Mouse (Mus musculus) CH12.LX (cell line): ENCODE measurements around the gene Ehf. TPM values are rescaled to one million over a fixed set of nuclear protein-coding genes. Genes with fewer than 3 reads are reported as not detected.

ENCODE experiments used
- DNase-seq: peaks from one replicate; pipeline ENCODE4 v3.0.0-alpha.2; 2013; ENCODE audit errors: extremely low read depth
- H3K27ac ChIP-seq: 2 replicates; pipeline ENCODE4 v1.5.1; 2012; ENCODE audit warnings: low read depth, mild to moderate bottlenecking, control low read depth, moderate library complexity; ENCODE audit not compliant: insufficient read depth
- H3K27me3 ChIP-seq: replicated peaks from 2 replicates; pipeline ENCODE3; 2012; ENCODE audit warnings: inconsistent platforms
- H3K36me3 ChIP-seq, 2 experiments: replicated peaks in 1 of 2; 2 replicates each; pipeline versions ENCODE3 to v1.6.1; 2012; ENCODE audit warnings: inconsistent platforms in 1 of 2, low read length in 1 of 2, mild to moderate bottlenecking in 1 of 2, mixed read lengths in 1 of 2, moderate library complexity in 1 of 2; ENCODE audit not compliant: control insufficient read depth in 1 of 2, insufficient read depth in 1 of 2
- H3K4me1 ChIP-seq, 2 experiments: 2 replicates each; pipeline ENCODE4 v1.6.1; 2012; ENCODE audit warnings: inconsistent platforms in 1 of 2, moderate library complexity in 1 of 2; ENCODE audit not compliant: insufficient read depth in 2 of 2, control insufficient read depth in 1 of 2
- H3K4me2 ChIP-seq: 2 replicates; pipeline ENCODE4 v1.6.1; 2012; ENCODE audit warnings: low read depth, mild to moderate bottlenecking, control low read depth; ENCODE audit not compliant: poor library complexity, insufficient read depth, severe bottlenecking
- H3K4me3 ChIP-seq, 3 experiments: fragments of 150-350 bp in 1 of 3; sonication (generic) in 1 of 3; replicated peaks in 1 of 3; 2 replicates each; pipeline versions ENCODE3 to v1.5.1; 2011 to 2012; ENCODE audit warnings: low read depth in 2 of 3, low read length in 2 of 3, mild to moderate bottlenecking in 2 of 3, moderate library complexity in 2 of 3, control low read depth in 1 of 3, improper control_type of control experiment in 1 of 3, inconsistent platforms in 1 of 3, mixed read lengths in 1 of 3; ENCODE audit not compliant: poor library complexity in 1 of 3
- H3K79me2 ChIP-seq: replicated peaks from 2 replicates; pipeline ENCODE4 v1.6.1; 2012; ENCODE audit warnings: mild to moderate bottlenecking, moderate library complexity; ENCODE audit not compliant: control insufficient read depth, poor library complexity, insufficient read depth, severe bottlenecking; ENCODE audit errors: extremely low read depth
- H3K9ac ChIP-seq: 2 replicates; pipeline ENCODE4 v1.6.1; 2012; ENCODE audit warnings: low read depth, mild to moderate bottlenecking, control low read depth, moderate library complexity; ENCODE audit not compliant: insufficient read depth
- H3K9me3 ChIP-seq: replicated peaks from 2 replicates; pipeline ENCODE3; 2012; ENCODE audit warnings: low read length, inconsistent platforms, mixed read lengths
- BHLHE40 ChIP-seq: IDR thresholded peaks from 2 replicates; pipeline ENCODE4 v1.6.1; 2011; ENCODE audit warnings: mild to moderate bottlenecking, low read depth, low read length, improper control_type of control experiment
- CHD2 ChIP-seq: IDR thresholded peaks from 2 replicates; pipeline ENCODE4 v1.6.1; 2011; ENCODE audit warnings: low read length, improper control_type of control experiment
- CTCF ChIP-seq, 2 experiments: IDR thresholded peaks in 1 of 2; conservative IDR thresholded peaks in 1 of 2; 2 replicates each; pipeline ENCODE4 v1.5.1; 2011 to 2012; ENCODE audit warnings: low read depth in 2 of 2, low read length in 2 of 2, improper control_type of control experiment in 1 of 2, inconsistent platforms in 1 of 2, mild to moderate bottlenecking in 1 of 2, moderate library complexity in 1 of 2
- E2F4 ChIP-seq: IDR thresholded peaks from 2 replicates; pipeline ENCODE4 v1.6.1; 2011; ENCODE audit warnings: low read depth, low read length, improper control_type of control experiment; ENCODE audit not compliant: insufficient replicate concordance
- ELF1 ChIP-seq: IDR thresholded peaks from 2 replicates; pipeline ENCODE4 v1.6.1; 2014; ENCODE audit warnings: low read depth, mild to moderate bottlenecking, inconsistent platforms, low read length, improper control_type of control experiment
- EP300 ChIP-seq: IDR thresholded peaks from 2 replicates; pipeline ENCODE4 v1.6.1; 2011; ENCODE audit warnings: low read length, improper control_type of control experiment
- GABPA ChIP-seq: IDR thresholded peaks from 2 replicates; pipeline ENCODE4 v1.6.1; 2012; ENCODE audit warnings: low read depth, low read length, improper control_type of control experiment, inconsistent platforms; ENCODE audit not compliant: insufficient replicate concordance
- HCFC1 ChIP-seq: IDR thresholded peaks from 2 replicates; pipeline ENCODE4 v1.6.1; 2012; ENCODE audit warnings: low read depth, mild to moderate bottlenecking, inconsistent platforms, low read length, improper control_type of control experiment
- JUN ChIP-seq: IDR thresholded peaks from 2 replicates; pipeline ENCODE4 v1.6.1; 2011; ENCODE audit warnings: low read depth, mild to moderate bottlenecking, low read length, improper control_type of control experiment, moderate library complexity; ENCODE audit not compliant: insufficient read depth
- MAFK ChIP-seq: IDR thresholded peaks from 2 replicates; pipeline ENCODE4 v1.6.1; 2011; ENCODE audit warnings: low read length, improper control_type of control experiment; ENCODE audit not compliant: insufficient replicate concordance
- MEF2A ChIP-seq: IDR thresholded peaks from 2 replicates; pipeline ENCODE4 v1.6.1; 2014; ENCODE audit warnings: low read depth, mild to moderate bottlenecking, inconsistent platforms, low read length, improper control_type of control experiment, borderline replicate concordance
- NRF1 ChIP-seq: IDR thresholded peaks from 2 replicates; pipeline ENCODE4 v1.6.1; 2014; ENCODE audit warnings: low read depth, mild to moderate bottlenecking, inconsistent platforms, low read length, improper control_type of control experiment, moderate library complexity
- POLR2A ChIP-seq: IDR thresholded peaks from 2 replicates; pipeline ENCODE4 v1.6.1; 2011; ENCODE audit warnings: low read depth, mild to moderate bottlenecking, improper control_type of control experiment, low read length
- POLR2AphosphoS2 ChIP-seq: IDR thresholded peaks from 2 replicates; pipeline ENCODE4 v1.6.1; 2011; ENCODE audit warnings: low read depth, low read length, improper control_type of control experiment
- RAD21 ChIP-seq: IDR thresholded peaks from 2 replicates; pipeline ENCODE4 v1.6.1; 2011; ENCODE audit warnings: low read depth, mild to moderate bottlenecking, low read length, improper control_type of control experiment, moderate library complexity
- RCOR1 ChIP-seq: conservative IDR thresholded peaks from 2 replicates; pipeline ENCODE4 v1.6.1; 2012; ENCODE audit warnings: low read depth, mild to moderate bottlenecking, inconsistent platforms, low read length, improper control_type of control experiment
- SMC3 ChIP-seq: IDR thresholded peaks from 2 replicates; pipeline ENCODE4 v1.6.1; 2011; ENCODE audit warnings: low read depth, low read length, improper control_type of control experiment
- TBP ChIP-seq: conservative IDR thresholded peaks from 2 replicates; pipeline ENCODE4 v1.6.1; 2011; ENCODE audit warnings: low read depth, low read length, improper control_type of control experiment
- USF2 ChIP-seq: conservative IDR thresholded peaks from 2 replicates; pipeline ENCODE4 v1.6.1; 2011; ENCODE audit warnings: low read depth, low read length, improper control_type of control experiment
- ZKSCAN1 ChIP-seq: IDR thresholded peaks from 2 replicates; pipeline ENCODE4 v1.6.1; 2012; ENCODE audit warnings: low read depth, inconsistent platforms, low read length, improper control_type of control experiment, borderline replicate concordance
- ZMIZ1 ChIP-seq: IDR thresholded peaks from 2 replicates; pipeline ENCODE4 v1.6.1; 2012; ENCODE audit warnings: low read depth, mild to moderate bottlenecking, inconsistent platforms, low read length, improper control_type of control experiment
- dilution Hi-C: fragments of 300-500 bp; cut with MboI; formaldehyde crosslinking; loops from 2 replicates; pipeline ENCODE4 v1.14.3; 2020; ENCODE audit warnings: low sequenced_read_pairs; ENCODE audit not compliant: extremely low pct_unique_long_range_greater_than_20kb, extremely low pct_ligation_motif_present
- in situ Hi-C: fragments of 300-500 bp; cut with MboI; formaldehyde crosslinking; loops from 3 replicates; pipeline ENCODE4 v1.14.3; 2019; ENCODE audit warnings: low sequenced_read_pairs, low pct_ligation_motif_present, low pct_unique_long_range_greater_than_20kb, mixed read lengths
- polyA plus RNA-seq: library from polyadenylated mRNA; unstranded; fragments of >175 nt; gene quantifications from 2 replicates; pipeline ENCODE4 v1.2.1, GENCODE M21; 2012; ENCODE audit warnings: low read depth; ENCODE audit not compliant: insufficient read length
- total RNA-seq, 2 experiments: library from RNA; depleted of rRNA; stranded (reverse); fragments of 300-350 nt in 1 of 2; fragments of >200 nt in 1 of 2; gene quantifications; 2 replicates each; pipeline ENCODE4 v1.2.3; 2012 to 2014

Ehf gene
- total and polyA plus RNA-seq, 3 experiments, result 0.63 to 0.64 TPM; not detected in 1

GRCm38 (mm10) chr2:103278476-103278875 is 24.6 kb downstream of the Ehf start:
- in situ Hi-C loops (no loop called here), dilution Hi-C loops (no loop called here)
- TF ChIP-seq BHLHE40 (no peak), USF2 (no peak), HCFC1 (no peak)

GRCm38 (mm10) chr2:103277794-103278193 is 25.3 kb downstream of the Ehf start:
- in situ Hi-C loops, result no loop called here
- H3K27ac ChIP-seq, result no peak overlapping the region
- peaks cover 2 to 33% of the 10 kb centered on the region in 2 experiments; a peak in 3 of 4 replicates for H3K4me1 ChIP-seq
- no peak for DNase-seq
- no peaks in the 10 kb centered on the region for H3K79me2 ChIP-seq
- dilution Hi-C loops, result no loop called here
- no peak for TF ChIP-seq CHD2
- no peak for TF ChIP-seq RCOR1
- no peak for TF ChIP-seq JUN
- no peaks in the 10 kb centered on the region for H3K36me3 ChIP-seq
- H3K4me3 ChIP-seq, result no peak overlapping the region
- no peaks in the 10 kb centered on the region for H3K9me3 ChIP-seq
- H3K4me2 ChIP-seq, result no peak overlapping the region
- no peak overlapping the region for H3K9ac ChIP-seq
- H3K27me3 ChIP-seq, result no peaks in the 10 kb centered on the region

More at GRCm38 (mm10) chr2:103278476-103278875, 24.6 kb downstream of the Ehf start:
- Histone ChIP-seq H3K27me3 (no peaks in the 10 kb centered on the region), H3K36me3 (no peaks in the 10 kb centered on the region), H3K4me2 (no peak overlapping the region), H3K4me3 (no peak overlapping the region), H3K27ac (no peak overlapping the region), H3K9ac (no peak overlapping the region), H3K4me1 (peaks cover 2 to 37% of the 10 kb centered on the region in 2 experiments; a peak in 3 of 4 replicates), H3K79me2 (no peaks in the 10 kb centered on the region), H3K9me3 (no peaks in the 10 kb centered on the region)
- DNase-seq, result no peak

DNA sequence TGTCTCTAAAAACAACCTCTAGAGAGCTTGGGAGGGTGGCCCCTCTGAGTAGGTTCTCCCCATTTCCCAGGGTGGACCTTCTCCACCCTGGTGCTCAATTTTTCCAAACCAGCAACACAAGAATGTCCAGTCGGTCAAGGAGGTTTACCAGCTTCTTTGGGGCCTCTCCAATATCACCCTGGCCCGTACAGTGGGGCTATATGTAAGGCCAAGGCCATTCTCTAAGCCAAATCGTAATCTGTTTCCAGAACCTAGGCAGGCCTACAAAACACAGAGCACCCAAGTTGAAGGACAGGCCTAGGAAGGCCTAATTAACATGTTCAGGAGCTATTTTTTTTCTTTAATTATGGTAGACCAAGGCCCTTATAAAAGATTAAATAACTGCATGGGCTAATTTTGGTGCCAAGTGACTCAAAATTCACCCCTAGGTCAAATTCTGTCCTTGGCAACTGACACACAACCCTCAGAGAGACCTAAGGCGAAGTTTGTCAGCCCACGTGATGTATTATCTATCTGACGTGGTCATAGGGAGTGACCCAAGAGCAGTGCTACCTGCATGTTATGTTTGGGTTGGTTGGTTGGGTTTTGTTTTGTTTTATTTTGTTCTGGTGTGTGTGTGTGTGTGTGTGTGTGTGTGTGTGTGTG is 27.6 kb downstream of the Ehf start:
- Histone ChIP-seq H3K27ac (no peak overlapping the region), H3K79me2 (no peaks in the 10 kb centered on the region), H3K4me1 (peaks cover 6 to 21% of the 10 kb centered on the region in 2 experiments; a peak in 3 of 4 replicates), H3K9me3 (no peaks in the 10 kb centered on the region), H3K9ac (no peak overlapping the region), H3K36me3 (no peaks in the 10 kb centered on the region), H3K27me3 (no peaks in the 10 kb centered on the region), H3K4me3 (no peak overlapping the region), H3K4me2 (no peak overlapping the region)
- in situ Hi-C loops (no loop called here), dilution Hi-C loops (no loop called here)
- DNase-seq, result no peak
- no peak for TF ChIP-seq CHD2
- TF ChIP-seq ZKSCAN1, result no peak
- no peak for TF ChIP-seq ZMIZ1
- TF ChIP-seq MAFK, result no peak
- no peak for TF ChIP-seq MEF2A
- TF ChIP-seq SMC3, result no peak
- no peak for TF ChIP-seq E2F4
- TF ChIP-seq JUN, result no peak
- TF ChIP-seq ELF1, result no peak
- TF ChIP-seq TBP, result no peak
- TF ChIP-seq POLR2AphosphoS2, result no peak
- no peak for TF ChIP-seq EP300
- no peak for TF ChIP-seq GABPA
- no peak for TF ChIP-seq NRF1
- no peak for TF ChIP-seq CTCF (conservative IDR thresholded peaks at IDR 0.05 in 1 of 2, IDR thresholded peaks at IDR 0.05 in 1 of 2; ENCODE audit: low read depth in 2 of 2, low read length in 2 of 2)
- TF ChIP-seq RAD21, result no peak
- no peak for TF ChIP-seq POLR2A
